Mouse (Mus musculus): Measurements from ENCODE around the gene Olfr718-ps1. TPM values are rescaled to one million over a fixed set of nuclear protein-coding genes. Genes with fewer than 3 reads are reported as not detected.

Olfr718-ps1 gene
- total RNA-seq, 2 experiments from 2014 or later = not detected

DNA sequence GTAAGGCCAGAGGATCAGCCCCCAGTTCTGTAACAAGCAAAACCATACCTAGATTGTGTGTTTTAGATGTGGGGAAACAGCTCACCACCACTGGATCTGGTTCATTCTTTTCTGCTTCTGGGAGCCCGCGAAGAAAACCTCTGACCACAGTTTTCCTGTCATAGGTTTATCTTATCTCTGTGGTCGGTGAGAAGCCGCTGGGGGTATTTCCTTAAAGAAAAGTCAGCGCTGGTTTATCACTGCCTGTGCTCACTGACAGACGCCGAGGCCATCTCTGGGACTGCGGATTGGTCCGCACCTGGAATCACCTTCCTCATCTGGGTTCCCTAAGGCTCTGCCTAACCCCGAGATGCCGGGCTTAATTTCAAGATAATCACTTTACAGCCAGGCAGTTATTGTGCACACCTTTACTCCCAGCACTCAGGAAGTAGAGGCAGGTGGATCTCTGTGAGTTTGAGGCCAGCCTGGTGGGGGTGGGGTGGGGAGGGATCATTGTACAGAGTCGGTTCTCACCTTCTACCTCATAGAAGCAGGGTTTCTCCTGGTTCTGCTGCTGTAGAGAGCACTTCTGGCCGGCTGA is 14.4 kb downstream of the Olfr718-ps1 start:
- intact Hi-C loops (cut with DNase I; ENCODE audit: low total_unique reads) = no loop called here
- no peak for DNase-seq

DNA sequence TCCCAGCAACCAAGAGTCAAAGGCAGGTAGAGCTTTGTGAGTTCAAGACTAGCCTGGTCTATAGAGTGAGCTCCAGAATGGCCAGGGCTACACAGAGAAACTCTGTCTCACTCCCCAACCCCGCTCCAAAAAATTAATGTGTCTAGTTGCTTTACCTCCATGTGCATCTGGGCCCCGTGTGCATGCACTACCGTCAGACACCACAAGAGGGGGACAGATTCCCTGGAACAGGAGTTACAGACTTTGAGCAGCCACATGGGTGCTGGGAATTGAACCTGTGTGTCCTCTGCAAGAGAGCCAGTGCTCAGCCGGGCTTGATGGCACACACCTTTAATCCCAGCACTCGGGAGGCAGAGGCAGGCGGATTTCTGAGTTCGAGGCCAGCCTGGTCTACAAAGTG is 17.0 kb downstream of the Olfr718-ps1 start:
- intact Hi-C loops (cut with DNase I; ENCODE audit: low total_unique reads) = no loop called here
- no peak for DNase-seq

DNA sequence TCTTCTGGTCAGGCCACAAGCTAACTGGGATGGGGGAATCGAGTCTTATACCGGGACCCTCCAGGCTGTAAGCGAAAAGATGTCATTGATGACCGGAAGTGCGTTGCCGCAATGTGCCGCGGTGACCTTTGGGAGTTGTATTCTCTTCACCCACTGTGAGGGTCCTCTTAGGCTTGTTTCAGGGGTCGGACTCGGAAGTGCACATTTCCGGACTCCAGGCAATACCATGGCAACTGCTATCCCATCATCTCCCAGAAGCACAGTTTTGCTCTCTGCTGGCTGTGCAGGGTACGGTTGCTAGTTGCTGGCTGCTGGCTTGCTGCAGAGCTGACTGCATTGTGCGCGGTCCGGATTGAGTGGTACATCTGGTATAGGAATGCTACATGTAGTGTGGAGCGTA is 18.3 kb downstream of the Olfr718-ps1 start:
- intact Hi-C loops (cut with DNase I; ENCODE audit: low total_unique reads) = no loop called here
- no peak for DNase-seq

DNA sequence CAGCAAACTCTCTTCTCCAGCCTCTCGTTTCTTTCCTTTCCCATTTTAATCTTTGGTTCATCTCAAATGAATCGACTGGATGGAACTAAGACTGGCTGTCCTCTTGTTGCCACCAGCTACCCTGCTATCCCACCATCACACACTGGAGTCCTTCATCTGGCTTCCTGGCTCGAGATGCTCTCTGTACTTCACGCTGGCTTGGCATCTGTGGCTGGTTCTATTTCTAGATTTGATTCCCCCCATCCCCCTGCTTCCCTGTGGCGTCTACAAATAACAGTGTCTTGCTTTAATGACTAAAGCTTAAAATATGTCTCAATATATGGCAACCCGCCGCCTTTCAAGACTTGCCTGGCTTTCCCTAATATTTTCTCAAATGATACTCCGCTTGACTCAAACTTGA is 19.5 kb downstream of the Olfr718-ps1 start:
- DNase-seq = no peak
- intact Hi-C loops (cut with DNase I; ENCODE audit: low total_unique reads) = no loop called here

DNA sequence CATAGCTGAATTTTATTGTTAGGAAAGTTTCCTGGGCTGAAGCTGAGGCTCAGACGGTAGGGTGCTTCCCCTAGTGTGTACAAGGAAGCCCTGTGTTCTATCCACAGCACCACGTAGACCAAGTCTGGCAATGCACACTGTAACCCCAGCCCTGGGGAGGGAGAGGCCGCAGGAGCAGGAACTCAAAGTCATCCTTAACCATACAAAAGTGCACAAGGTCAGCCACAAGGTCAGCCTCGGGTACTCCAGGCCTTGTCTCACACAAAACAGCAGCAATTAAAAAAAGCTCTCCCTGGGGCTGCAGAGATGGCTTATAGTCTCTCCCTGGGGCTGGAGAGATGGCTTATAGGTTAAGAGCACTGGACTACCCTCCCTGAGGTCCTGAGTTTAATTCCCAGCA is 20.5 kb downstream of the Olfr718-ps1 start:
- DNase-seq = no peak
- intact Hi-C loops (cut with DNase I; ENCODE audit: low total_unique reads) = no loop called here

DNA sequence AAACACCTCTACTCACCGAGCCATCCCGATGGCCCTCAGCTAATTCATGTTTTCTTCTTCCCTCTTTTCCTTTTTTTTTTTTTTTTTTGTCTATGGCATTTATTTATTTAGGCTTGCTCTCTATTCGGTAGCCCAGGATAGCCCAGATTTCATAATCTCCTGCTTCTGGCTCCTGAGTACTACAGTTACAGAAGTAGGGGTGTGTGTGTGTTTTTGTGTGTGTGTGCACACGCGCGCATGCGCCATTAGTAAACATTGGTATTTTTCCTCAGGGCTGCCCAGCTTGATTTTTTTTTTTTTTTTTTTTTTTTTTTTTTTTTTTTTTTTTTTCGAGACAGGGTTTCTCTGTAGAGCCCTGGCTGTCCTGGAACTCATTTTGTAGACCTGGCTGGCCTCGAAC is 21.3 kb downstream of the Olfr718-ps1 start:
- intact Hi-C loops (cut with DNase I; ENCODE audit: low total_unique reads) = no loop called here

DNA sequence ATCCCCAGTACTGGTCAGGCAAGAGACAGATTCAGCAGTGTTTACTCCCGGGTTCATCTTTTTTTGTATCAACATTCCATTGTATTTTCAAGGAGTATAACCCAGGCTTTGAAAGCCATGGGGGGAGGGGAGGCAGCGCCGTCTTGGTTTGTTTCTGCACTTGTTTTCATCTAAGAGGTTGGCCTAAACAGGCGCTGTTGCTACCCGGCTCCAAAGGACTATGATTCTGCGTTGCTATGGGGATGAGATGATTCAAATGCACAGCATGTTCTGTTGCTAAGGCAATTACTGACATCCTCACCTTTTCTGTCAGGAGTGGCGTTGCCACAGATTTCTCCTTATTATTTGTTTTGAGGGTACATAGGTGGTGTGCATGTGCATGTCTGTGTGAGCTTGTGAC is 21.8 kb downstream of the Olfr718-ps1 start:
- intact Hi-C loops (cut with DNase I; ENCODE audit: low total_unique reads) = no loop called here
- no peak for DNase-seq

More for the DNA sequence above, 21.3 kb downstream of the Olfr718-ps1 start:
- DNase-seq = no peak

DNA sequence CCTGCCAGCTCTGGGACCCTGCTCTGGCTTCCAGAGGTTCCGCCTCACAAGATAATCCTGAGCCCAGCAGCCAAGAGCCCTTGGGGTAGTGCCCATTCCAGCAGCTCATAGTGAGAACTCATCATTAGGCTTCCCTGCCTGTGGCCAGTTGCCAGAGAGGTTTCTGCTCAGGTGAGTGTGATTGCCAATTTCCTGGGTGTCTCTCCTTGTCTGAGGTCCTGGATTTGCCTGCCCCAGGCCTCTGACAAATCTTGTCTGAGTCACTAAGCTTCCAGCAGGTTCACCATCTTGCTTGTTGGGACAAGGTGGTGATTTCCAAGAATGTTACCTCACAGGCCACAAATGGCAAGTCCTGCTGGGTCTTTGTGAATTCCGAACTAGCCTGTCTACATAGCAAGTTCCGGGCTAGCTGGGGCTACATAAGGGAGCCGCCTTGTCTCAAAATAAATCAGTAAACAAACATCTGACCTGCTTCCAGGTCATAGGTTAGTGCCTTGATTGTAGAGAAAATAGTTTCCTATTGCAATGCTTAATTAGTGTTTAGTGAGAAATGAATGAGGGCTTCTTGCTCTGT is 22.5 kb downstream of the Olfr718-ps1 start:
- no peak for DNase-seq
- intact Hi-C loops (cut with DNase I; ENCODE audit: low total_unique reads) = no loop called here

DNA sequence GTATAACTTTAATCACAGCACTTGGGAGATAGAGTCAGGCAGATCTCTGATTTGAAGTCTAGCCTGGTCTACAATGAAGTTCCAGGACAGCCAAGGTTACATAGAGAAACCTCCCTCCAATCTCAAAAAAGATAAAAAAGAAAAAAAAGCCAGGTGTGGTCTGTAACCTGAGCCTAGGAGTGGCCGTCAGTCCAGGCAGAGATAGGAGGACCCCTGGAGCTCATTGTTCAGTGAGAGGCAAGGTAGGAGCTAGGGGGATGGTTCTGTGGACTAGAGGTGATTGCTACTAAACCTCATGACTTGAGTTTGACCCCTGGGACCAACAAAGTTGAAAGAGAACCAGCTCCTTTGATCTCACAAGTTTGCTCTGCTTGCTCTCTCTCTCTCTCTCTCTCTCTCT is 24.7 kb downstream of the Olfr718-ps1 start:
- intact Hi-C loops (cut with DNase I; ENCODE audit: low total_unique reads) = no loop called here
- no peak for DNase-seq

DNA sequence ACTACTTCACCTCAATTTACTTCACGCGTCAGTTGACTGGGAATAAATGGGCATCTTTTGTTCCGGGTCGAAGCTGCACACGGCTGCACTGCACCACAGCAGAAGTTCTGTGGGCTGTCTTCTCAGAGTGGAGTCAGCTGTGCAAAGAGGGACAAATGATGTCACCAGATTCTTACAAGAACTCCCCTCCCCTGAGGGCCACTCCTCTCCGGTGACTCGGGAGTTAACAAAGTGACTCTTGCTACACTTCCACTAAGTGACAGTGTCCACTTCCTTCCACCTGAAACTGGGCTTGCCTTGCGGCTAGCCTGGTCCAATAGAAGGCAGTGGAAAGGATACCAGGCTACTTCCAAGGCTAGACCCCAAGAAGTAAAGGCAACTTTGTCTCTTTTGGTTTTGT is 25.3 kb downstream of the Olfr718-ps1 start:
- DNase-seq = no peak
- intact Hi-C loops (cut with DNase I; ENCODE audit: low total_unique reads) = no loop called here

DNA sequence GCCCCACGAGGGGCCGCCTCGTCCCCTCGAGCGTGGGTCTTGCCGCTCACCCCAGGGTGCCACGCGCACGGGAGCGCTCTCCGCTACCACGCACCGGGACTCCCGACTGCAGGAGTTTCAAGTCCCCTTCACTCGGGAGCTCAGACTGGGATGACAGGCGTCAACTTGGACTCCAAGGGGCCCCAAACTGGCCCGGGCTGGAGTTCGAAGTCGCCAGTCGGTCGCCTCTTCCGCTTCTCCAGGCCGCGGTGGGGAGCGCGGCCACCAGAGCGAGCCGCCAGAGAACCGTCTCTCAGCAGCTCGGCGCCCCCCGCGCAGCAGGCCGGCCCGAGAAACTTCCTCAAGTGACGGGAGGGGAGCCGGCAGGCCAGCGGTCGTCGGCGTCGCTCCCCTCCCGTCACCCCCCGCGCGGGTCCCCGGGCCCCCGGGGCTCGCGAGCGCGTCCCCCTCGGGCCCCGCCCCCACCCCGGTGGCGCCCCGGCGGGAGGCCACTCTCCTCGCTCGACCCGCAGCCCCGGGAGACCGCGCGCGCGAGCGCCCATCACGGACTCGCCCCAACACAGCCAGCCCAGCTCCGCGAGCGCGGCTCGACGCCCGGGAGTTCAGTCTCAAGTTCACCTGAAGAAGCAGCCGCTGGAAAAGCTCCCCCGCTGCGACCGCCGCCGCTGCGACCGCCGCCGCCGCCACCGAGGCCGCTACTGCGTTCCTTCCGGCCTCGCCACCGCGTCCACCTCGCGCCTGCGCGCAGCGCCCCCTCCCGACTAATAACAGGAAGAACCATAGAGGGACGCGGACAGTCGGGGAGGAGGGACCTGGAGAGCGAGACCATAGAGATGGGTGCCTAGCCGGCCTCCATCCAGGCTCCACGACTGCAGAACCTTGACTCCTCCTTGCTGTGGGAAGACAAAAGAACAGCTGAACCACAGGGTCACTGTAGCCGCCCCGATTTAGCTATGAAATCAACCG is 34.8 kb downstream of the Olfr718-ps1 start, which contains the start of gene Rnf216:
TSS of gene Rnf216 (minus strand) at position 714 of the 966 bp plus-strand sequence.
- intact Hi-C loops (cut with DNase I; ENCODE audit: low total_unique reads) = no loop called here
- peak; percentile 95 for DNase-seq

DNA sequence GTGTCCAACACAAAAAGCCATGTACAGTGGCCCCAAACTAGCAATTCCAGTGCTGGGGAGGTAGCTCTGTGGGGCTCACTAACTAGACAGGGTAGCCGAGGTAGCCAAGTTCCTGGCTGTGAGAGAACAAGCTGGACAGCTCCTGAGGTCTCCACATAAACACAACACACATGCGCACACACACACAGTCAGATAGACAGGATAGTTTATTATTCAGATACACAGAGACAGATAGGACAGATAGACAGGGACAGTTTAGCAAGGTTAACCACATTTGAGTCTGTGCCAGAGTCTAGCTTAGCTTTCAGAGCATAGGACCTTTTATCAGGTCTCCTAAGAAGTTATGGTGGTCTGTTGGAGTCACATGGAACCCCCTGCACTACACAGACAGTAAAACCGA is 40.5 kb downstream of the Olfr718-ps1 start:
- intact Hi-C loops (cut with DNase I; ENCODE audit: low total_unique reads) = no loop called here

DNA sequence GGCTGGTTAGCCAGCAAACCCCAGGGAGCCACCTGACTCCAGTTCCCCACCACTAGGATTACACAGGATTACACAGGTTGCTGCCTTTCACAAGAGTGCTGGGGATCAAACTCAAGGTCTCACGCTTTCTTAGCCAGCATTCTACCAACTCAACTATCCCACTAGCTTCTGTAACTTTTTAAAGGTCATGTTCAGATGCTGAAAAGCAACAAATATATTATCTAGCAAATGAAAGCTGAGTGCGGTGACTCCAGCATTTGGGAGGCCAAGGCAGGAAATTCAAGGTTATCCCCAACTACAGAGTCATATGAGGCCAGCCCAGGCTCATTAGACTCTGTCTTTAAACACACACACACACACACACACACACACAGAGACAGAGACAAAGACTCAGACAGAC is 44.1 kb downstream of the Olfr718-ps1 start:
- DNase-seq = no peak
- intact Hi-C loops (cut with DNase I; ENCODE audit: low total_unique reads) = no loop called here

More for the DNA sequence above, 40.5 kb downstream of the Olfr718-ps1 start:
- DNase-seq = no peak

DNA sequence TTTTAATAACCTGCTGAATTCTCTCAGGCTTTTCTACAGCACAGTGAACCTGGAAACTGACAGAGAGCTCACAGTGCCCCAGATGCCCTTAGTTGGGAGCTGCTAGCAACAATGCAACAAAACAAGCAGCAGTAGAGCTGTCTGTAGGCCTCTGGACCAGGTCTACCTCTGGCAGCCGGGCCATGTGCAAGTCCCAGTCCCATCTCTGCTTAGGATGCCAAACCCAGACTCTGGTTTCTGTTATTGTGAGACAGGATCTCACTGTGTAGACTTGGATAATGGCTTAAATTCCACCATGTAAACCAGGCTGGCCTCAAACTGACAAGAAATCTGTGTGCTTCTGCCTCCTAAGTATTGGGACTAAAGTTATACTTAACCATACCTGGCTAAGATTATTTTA is 45.8 kb downstream of the Olfr718-ps1 start:
- no peak for DNase-seq
- intact Hi-C loops (cut with DNase I; ENCODE audit: low total_unique reads) = no loop called here

DNA sequence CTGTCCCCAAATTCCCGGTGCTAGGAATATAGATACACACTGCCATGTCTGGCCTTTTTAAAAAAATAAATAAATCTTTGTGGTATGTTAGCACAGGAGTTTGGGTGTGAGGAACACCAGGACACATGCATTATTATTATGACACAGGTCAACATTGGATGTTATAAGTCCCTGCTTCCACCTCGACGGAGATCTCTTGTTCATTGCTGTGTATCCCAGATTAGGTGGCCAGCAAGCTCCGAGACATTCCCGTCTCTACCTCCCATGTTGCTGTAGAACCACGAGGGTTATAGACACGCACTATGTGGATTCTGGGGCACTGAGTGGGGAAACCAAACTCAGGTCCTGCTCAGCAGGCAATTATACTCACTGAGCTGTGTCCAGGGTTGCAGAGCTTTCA is 52.1 kb downstream of the Olfr718-ps1 start:
- intact Hi-C loops (cut with DNase I; ENCODE audit: low total_unique reads) = no loop called here
- DNase-seq = no peak

DNA sequence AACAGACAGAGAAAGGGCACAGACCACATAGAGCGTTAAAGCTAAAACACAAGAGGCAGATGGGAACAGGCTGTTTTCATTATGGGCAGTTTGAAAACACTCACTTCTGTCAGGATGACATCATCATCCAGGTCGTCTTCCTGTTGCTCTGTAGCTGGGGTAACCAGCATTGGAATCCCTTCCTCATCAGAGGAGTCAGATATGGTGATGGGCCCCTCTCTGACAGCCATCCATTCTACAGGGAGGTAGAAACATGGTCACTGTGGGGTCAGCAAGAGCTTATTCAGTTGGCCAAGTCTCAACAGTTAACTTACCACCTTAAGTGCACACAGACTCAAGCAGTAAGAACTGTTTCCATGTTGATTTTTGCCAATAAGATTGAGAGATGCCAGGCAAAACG is 54.5 kb downstream of the Olfr718-ps1 start:
- intact Hi-C loops (cut with DNase I; ENCODE audit: low total_unique reads) = no loop called here

DNA sequence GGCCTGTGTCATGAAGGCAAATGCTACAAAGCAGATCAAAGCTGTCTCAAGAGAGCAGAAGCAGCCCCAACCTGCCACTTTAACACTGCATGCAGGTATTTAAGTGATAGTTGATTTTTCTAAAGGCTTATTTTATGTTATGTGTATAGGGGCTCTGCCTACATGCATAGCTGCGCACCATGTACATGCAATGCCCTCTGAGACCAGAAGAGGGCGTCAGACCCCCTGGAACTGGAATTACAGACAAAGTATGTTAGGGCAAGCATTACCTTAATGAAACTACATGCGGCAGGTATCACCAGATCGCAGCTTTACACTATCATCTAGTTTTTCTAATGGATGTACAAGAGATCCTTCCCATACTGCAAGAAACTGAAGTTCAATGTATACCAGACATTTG is 62.5 kb downstream of the Olfr718-ps1 start:
- intact Hi-C loops (cut with DNase I; ENCODE audit: low total_unique reads) = no loop called here
- DNase-seq = peak; percentile 9

More for the DNA sequence above, 54.5 kb downstream of the Olfr718-ps1 start:
- DNase-seq = no peak

Measured in gastrocnemius, postnatal 14 days (tissue).